Mouse (Mus musculus): Measurements from ENCODE around the gene Fcgr2b. TPM values are rescaled to one million over a fixed set of nuclear protein-coding genes. Genes with fewer than 3 reads are reported as not detected.

Gene Fcgr2b
- polyA plus RNA-seq (2015; fragmentation: Nextera tagmentation; extraction: Ambion mirVana), result 4.3 and 4.5 TPM in 2 replicates

DNA sequence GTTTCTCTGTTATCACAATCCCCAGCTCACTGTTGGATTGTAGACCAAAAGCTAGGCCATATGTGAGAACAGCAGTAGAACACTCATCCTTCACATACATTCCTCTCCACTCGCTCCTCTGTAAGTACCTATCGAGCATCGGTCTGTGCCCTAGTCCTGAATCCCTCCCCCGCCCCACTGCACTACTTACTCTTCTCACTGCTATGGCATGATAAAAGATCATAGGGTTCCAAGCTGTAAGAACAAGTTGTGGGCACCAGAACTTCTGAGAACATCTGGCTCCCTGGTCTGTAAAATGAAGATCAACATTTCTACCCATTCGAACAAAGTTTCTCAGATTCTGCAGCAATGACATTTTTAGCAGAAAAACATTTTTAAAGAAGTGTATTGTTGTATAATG lies at the start of gene Fcgr2b:
Gene Fcgr2b (minus strand): TSS at position 101 of the 400 bp plus-strand sequence.
- 85% methylated on average over 5 of the region's 5 CpGs for WGBS
- H3K9me3 ChIP-seq (replicated peaks), result no peaks in the 10 kb centered on the region
- no peak for ATAC-seq (ENCODE audit: insufficient number of reproducible peaks, low FRiP score, low TSS enrichment, low read depth)
- H3K4me3 ChIP-seq (replicated peaks), result no peak within 1 kb of the TSS
- no peaks in the 10 kb centered on the region for H3K4me1 ChIP-seq
- no peak within 1 kb of the TSS for H3K4me2 ChIP-seq (replicated peaks)
- no peaks in the 10 kb centered on the region for H3K36me3 ChIP-seq
- no peak within 1 kb of the TSS for H3K9ac ChIP-seq
- H3K27ac ChIP-seq (replicated peaks), result no peak within 1 kb of the TSS
- H3K27me3 ChIP-seq, result no peaks in the 10 kb centered on the region

DNA sequence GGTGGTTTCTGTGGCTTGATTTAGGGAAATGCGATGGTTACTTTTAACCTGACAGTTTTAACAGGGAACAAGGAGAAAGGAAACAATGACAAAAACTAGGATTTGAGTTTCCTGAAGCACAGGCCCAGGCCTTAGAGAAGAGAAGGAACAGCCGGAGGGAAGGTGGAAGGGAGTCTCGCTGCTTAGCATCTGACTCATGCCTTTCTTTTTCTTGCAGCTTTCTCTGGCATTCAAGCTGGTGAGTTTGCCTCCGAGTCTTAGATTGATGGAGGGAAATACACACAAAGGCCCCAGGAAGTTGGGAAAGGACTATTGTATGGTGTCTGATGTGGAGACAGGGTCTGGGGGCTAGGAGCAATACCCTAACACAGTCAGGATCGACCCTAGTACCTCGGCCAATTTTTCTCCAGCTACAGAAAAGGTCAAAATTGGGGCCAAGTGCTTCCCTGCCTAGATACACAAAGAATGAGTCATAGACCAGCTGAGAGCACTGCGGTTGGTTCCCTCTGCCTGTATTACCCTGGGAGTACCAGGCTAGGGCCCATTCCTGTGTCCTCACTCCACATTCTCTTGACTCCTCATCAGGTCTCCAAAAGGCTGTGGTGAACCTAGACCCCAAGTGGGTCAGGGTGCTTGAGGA lies 43.1 kb upstream of the Fcgr2b start:
- H3K9me3 ChIP-seq (replicated peaks), result no peaks in the 10 kb centered on the region
- no peak overlapping the region for H3K4me3 ChIP-seq (replicated peaks)
- H3K4me2 ChIP-seq (replicated peaks), result no peak overlapping the region
- no peak overlapping the region for H3K27ac ChIP-seq (replicated peaks)
- ATAC-seq (ENCODE audit: insufficient number of reproducible peaks, low FRiP score, low TSS enrichment, low read depth), result no peak
- WGBS, result 80% methylated on average over 7 of the region's 7 CpGs
- no peaks in the 10 kb centered on the region for H3K4me1 ChIP-seq
- no peak overlapping the region for H3K9ac ChIP-seq
- no peaks in the 10 kb centered on the region for H3K36me3 ChIP-seq
- H3K27me3 ChIP-seq, result no peaks in the 10 kb centered on the region

DNA sequence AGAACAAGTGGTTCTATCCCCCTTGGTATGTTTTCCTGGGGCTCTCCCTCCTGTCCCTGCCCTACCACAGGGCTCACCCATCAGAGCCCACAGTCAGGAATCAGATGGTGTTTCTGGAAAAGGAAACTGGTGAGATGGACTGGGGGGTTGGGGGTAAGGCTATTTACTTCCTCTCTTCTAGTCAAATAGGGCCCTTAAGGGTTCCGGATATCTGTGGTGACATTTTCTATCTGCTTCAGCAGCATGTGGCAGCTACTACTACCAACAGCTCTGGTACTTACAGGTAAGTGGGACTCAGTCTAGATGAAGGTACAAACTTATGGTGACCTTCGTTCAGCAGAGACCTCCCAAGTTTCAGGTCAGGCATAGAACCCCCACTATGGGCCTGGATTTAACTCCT lies 42.4 kb upstream of the Fcgr2b start, which contains the start of gene Fcgr4:
Gene Fcgr4 (plus strand): TSS at position 184 of the 400 bp plus-strand sequence.
- no peaks in the 10 kb centered on the region for H3K36me3 ChIP-seq
- no peak within 1 kb of the TSS for H3K4me3 ChIP-seq (replicated peaks)
- no peaks in the 10 kb centered on the region for H3K9me3 ChIP-seq (replicated peaks)
- no peak within 1 kb of the TSS for H3K27ac ChIP-seq (replicated peaks)
- H3K4me1 ChIP-seq, result no peaks in the 10 kb centered on the region
- 83% methylated on average over 2 of the region's 2 CpGs for WGBS
- no peak for ATAC-seq (ENCODE audit: insufficient number of reproducible peaks, low FRiP score, low TSS enrichment, low read depth)
- H3K27me3 ChIP-seq, result no peaks in the 10 kb centered on the region
- H3K4me2 ChIP-seq (replicated peaks), result no peak within 1 kb of the TSS
- no peak within 1 kb of the TSS for H3K9ac ChIP-seq

DNA sequence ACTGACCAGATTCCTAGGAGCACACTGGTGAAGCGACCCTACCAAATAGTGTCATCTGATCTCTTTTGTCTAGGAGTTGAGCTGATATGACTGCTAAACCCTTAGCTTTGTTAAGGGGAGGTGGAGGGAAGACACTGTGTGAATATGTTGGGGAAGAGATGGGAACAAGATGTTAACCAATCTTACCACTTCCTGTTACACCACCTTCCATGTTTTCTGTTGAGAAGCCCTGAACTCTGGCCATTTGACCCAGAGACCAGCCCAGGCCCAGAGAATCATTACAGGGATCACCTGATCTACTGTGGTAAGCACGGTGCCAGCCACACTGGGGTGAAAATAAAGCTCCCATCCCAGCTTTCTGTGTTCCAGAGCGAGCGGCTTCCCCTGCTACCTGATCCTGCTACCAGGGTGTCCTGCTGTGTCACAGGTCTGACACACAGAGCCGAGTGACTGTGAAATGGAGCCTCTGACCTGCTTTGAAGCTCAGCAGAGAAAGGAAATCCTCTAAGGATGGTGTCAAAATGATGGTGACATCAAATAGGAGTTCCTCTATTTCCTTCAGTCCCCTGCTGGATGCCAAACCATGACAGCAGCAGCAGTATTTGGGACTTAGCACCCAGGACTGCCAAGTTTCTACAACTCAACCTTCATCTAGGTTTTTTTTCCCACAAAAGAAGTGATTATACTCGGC lies 41.3 kb upstream of the Fcgr2b start:
- ATAC-seq (ENCODE audit: insufficient number of reproducible peaks, low FRiP score, low TSS enrichment, low read depth), result no peak
- WGBS, result 44% methylated on average over 6 of the region's 6 CpGs
- no peaks in the 10 kb centered on the region for H3K36me3 ChIP-seq

DNA sequence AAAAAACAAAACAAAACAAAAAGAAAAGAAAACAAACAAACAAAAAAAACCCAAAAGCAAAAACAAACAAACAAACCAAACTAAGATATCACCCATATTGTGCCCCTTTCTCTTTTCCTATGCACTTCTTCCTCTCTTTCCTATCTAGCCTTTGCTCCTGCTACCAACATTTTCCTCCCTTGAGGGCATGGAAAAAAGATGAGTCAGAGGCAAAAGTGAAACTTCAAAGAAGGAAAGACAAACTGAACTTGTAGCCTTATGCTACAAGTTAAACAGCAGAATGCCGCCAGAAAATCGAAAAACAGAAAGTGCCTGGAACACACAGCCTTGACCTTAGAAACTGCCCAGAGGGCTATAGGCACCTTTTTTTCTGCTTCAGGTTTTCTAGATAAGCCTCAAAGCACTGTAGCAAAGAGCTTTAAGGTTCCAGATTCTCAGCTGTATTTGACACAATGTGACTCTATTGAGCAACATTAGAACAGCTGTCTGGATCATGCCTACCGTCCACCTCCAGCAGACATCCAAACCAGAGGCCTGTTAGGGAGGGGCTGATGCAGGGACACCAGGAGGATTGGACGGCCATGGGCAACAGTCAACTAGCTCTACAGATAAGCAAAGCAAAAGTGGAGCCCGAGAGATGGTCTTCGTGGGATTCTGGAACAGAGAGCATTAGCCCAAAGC lies 40.5 kb upstream of the Fcgr2b start:
- Histone ChIP-seq H3K9ac (no peak overlapping the region), H3K4me3 (replicated peaks) (no peak overlapping the region), H3K9me3 (replicated peaks) (no peaks in the 10 kb centered on the region), H3K36me3 (no peaks in the 10 kb centered on the region), H3K27ac (replicated peaks) (no peak overlapping the region), H3K4me1 (no peaks in the 10 kb centered on the region), H3K4me2 (replicated peaks) (no peak overlapping the region), H3K27me3 (no peaks in the 10 kb centered on the region)
- ATAC-seq (ENCODE audit: insufficient number of reproducible peaks, low FRiP score, low TSS enrichment, low read depth), result no peak
- 79% methylated on average over 6 of the region's 6 CpGs for WGBS

More for the DNA sequence above, 41.3 kb upstream of the Fcgr2b start:
- Histone ChIP-seq H3K27ac (replicated peaks) (no peak overlapping the region), H3K4me1 (no peaks in the 10 kb centered on the region), H3K9me3 (replicated peaks) (no peaks in the 10 kb centered on the region), H3K27me3 (no peaks in the 10 kb centered on the region), H3K9ac (no peak overlapping the region), H3K4me3 (replicated peaks) (no peak overlapping the region), H3K4me2 (replicated peaks) (no peak overlapping the region)

DNA sequence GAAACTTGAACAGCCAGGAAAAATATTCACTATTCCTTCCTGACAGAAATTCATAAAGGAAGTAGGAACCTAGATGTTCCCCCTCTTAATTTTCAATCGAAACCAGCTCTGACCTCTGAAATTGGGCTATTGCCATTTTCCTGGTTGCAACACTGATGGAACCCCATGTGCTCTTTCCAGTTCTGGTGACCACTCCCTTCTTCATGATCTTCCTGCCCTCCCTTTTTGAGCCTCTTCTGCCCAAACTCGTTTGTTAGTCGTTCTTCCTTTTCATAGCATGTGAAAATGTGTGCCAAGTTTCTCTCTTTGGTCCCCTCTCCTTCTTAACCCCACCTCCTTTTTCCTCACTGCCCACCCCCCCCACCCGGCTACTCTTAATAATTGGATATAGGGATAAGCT lies 35.4 kb upstream of the Fcgr2b start:
- H3K36me3 ChIP-seq, result no peaks in the 10 kb centered on the region
- H3K4me3 ChIP-seq (replicated peaks), result no peak overlapping the region
- H3K4me1 ChIP-seq, result no peaks in the 10 kb centered on the region
- no peak for ATAC-seq (ENCODE audit: insufficient number of reproducible peaks, low FRiP score, low TSS enrichment, low read depth)
- no peak overlapping the region for H3K9ac ChIP-seq
- no peak overlapping the region for H3K27ac ChIP-seq (replicated peaks)
- H3K27me3 ChIP-seq, result no peaks in the 10 kb centered on the region
- H3K4me2 ChIP-seq (replicated peaks), result no peak overlapping the region
- 76% methylated on average over 4 of the region's 4 CpGs for WGBS
- no peaks in the 10 kb centered on the region for H3K9me3 ChIP-seq (replicated peaks)

DNA sequence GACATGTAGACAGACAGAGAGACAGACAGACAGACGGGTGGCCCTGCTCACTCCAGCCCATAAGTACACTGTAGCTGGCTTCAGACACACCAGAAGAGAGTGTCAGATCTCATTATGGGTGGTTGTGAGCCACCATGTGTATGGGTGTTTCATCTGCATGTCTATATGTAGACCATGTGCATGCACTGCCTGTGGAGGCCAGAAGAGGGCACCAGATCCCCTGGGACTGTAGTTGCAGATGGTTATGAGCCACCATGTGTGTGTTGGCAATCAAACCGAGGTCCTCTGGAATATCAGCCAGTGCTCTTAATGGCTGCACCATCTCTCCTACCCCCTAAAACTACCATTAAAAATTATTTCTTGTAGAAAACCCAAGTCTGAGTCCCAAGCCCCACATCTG lies 30.6 kb upstream of the Fcgr2b start:
- H3K27me3 ChIP-seq, result no peaks in the 10 kb centered on the region
- no peak overlapping the region for H3K4me2 ChIP-seq (replicated peaks)
- no peak overlapping the region for H3K9ac ChIP-seq
- no peak overlapping the region for H3K27ac ChIP-seq (replicated peaks)
- H3K4me1 ChIP-seq, result no peaks in the 10 kb centered on the region
- no peaks in the 10 kb centered on the region for H3K9me3 ChIP-seq (replicated peaks)
- H3K36me3 ChIP-seq, result no peaks in the 10 kb centered on the region
- H3K4me3 ChIP-seq (replicated peaks), result no peak overlapping the region
- 83% methylated on average over 2 of the region's 2 CpGs for WGBS
- no peak for ATAC-seq (ENCODE audit: insufficient number of reproducible peaks, low FRiP score, low TSS enrichment, low read depth)

DNA sequence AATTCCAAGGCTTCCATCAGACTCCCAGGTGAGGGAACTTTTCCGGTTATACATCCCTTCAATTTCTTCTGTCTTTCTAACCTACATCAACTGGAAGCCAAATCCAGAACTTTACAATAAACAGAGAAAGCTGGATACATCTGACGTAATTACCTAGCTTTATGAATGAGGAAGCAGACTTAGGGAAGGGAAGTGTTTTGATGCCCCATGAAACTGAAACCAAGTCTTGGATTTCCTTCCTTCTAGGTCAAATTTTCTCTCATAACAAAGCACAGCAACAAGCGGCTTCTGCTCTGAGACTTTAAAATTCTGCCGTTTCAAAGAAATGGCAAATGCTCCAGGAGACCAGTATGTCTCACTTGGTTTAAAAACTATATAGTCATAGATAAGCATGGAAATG lies 30.0 kb upstream of the Fcgr2b start:
- 85% methylated on average over 4 of the region's 4 CpGs for WGBS
- Histone ChIP-seq H3K4me2 (replicated peaks) (no peak overlapping the region), H3K27ac (replicated peaks) (no peak overlapping the region), H3K27me3 (no peaks in the 10 kb centered on the region), H3K9ac (no peak overlapping the region), H3K36me3 (no peaks in the 10 kb centered on the region), H3K4me1 (no peaks in the 10 kb centered on the region), H3K9me3 (replicated peaks) (no peaks in the 10 kb centered on the region), H3K4me3 (replicated peaks) (no peak overlapping the region)
- ATAC-seq (ENCODE audit: insufficient number of reproducible peaks, low FRiP score, low TSS enrichment, low read depth), result no peak

DNA sequence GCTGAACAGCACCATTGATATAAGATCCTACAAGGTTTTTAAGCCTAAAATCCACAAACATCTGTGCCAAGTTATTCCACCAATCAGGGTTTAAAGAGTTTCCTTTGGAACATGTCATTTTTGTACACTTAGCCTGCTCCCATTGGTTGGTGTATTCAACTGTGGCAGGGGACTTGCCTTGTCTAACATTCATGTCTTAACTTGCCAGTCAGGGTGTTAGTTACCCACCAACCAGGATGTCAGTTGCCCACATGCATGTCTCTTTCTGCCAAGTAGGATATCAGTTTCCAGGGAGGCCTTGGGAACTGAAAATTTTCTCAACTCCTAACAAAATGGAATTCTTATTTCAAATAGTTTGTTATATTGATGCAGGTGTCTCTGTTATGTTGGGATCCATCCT lies 29.2 kb upstream of the Fcgr2b start:
- no peak overlapping the region for H3K4me3 ChIP-seq (replicated peaks)
- no peaks in the 10 kb centered on the region for H3K9me3 ChIP-seq (replicated peaks)
- H3K27ac ChIP-seq (replicated peaks), result no peak overlapping the region
- H3K4me2 ChIP-seq (replicated peaks), result no peak overlapping the region
- no peak for ATAC-seq (ENCODE audit: insufficient number of reproducible peaks, low FRiP score, low TSS enrichment, low read depth)
- H3K27me3 ChIP-seq, result no peaks in the 10 kb centered on the region
- H3K9ac ChIP-seq, result no peak overlapping the region
- H3K4me1 ChIP-seq, result no peaks in the 10 kb centered on the region
- H3K36me3 ChIP-seq, result no peaks in the 10 kb centered on the region

DNA sequence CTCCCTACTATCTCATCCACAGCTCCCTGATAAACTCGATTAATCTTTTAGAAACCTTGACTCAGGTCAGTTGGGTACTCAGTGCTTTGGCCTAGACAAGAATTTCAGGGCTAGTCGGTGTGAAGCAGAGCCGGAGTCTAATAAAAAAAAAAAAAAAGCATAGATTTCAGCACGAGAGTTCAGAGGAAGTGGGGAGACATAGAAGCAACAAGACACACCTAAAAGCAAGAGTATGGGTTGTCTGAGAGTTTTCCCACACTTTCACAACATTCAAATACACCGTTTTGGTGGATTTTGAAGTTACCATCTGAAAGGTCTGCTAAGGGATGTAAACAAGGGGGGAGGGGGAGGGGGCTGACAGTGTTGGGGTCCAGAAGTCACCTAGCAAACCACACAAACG lies 28.7 kb upstream of the Fcgr2b start:
- no peak for ATAC-seq (ENCODE audit: insufficient number of reproducible peaks, low FRiP score, low TSS enrichment, low read depth)
- H3K4me2 ChIP-seq (replicated peaks), result no peak overlapping the region
- H3K27ac ChIP-seq (replicated peaks), result no peak overlapping the region
- no peaks in the 10 kb centered on the region for H3K4me1 ChIP-seq
- H3K4me3 ChIP-seq (replicated peaks), result no peak overlapping the region
- no peaks in the 10 kb centered on the region for H3K9me3 ChIP-seq (replicated peaks)
- 61% methylated on average over 6 of the region's 6 CpGs for WGBS
- H3K9ac ChIP-seq, result no peak overlapping the region
- no peaks in the 10 kb centered on the region for H3K27me3 ChIP-seq
- H3K36me3 ChIP-seq, result no peaks in the 10 kb centered on the region

DNA sequence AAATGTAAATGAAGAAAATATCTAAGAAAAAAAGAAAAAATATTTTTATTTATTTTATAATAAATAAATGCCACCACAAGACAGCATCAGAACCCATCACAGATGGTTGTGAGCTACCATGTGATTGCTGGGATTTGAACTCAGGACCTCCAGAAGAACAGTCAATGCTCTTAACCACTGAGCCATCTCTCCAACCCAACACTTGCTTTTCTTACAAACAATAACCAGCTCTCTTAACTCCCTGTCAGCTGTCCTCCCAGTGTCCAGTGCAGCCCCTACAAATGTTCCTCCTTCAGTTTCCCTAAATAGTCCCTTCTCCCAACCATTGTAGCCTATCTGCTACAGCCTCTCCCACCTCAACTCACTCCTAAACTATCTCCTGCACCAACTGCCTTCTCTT lies 23.5 kb upstream of the Fcgr2b start:
- no peak overlapping the region for H3K27ac ChIP-seq (replicated peaks)
- no peaks in the 10 kb centered on the region for H3K9me3 ChIP-seq (replicated peaks)
- ATAC-seq (ENCODE audit: insufficient number of reproducible peaks, low FRiP score, low TSS enrichment, low read depth), result no peak
- H3K27me3 ChIP-seq, result no peaks in the 10 kb centered on the region
- no peak overlapping the region for H3K4me3 ChIP-seq (replicated peaks)
- no peak overlapping the region for H3K9ac ChIP-seq
- H3K36me3 ChIP-seq, result no peaks in the 10 kb centered on the region
- no peaks in the 10 kb centered on the region for H3K4me1 ChIP-seq
- H3K4me2 ChIP-seq (replicated peaks), result no peak overlapping the region
